Mouse (Mus musculus) brain, embryonic 14.5 days (tissue): ENCODE results near the gene Nxph4. TPM values are rescaled to one million over a fixed set of nuclear protein-coding genes. Genes with fewer than 3 reads are reported as not detected.

ENCODE experiments used
- DNase-seq: peaks from one replicate; pipeline ENCODE4 v3.0.0-alpha.2; 2011; ENCODE audit warnings: low read depth
- CTCF ChIP-seq: fragments of 200-500 bp; IDR thresholded peaks from 2 replicates; pipeline ENCODE4 v1.5.1; 2012; ENCODE audit warnings: inconsistent platforms, mild to moderate bottlenecking, moderate library complexity, borderline replicate concordance; ENCODE audit not compliant: insufficient read depth, insufficient read length; ENCODE audit errors: extremely low read depth
- POLR2A ChIP-seq: fragments of 200-500 bp; IDR thresholded peaks from 2 replicates; pipeline ENCODE4 v1.6.1; 2012; ENCODE audit warnings: mild to moderate bottlenecking, inconsistent platforms, borderline replicate concordance; ENCODE audit not compliant: poor library complexity, insufficient read depth, insufficient read length, severe bottlenecking; ENCODE audit errors: extremely low read depth
- polyA plus RNA-seq: library from polyadenylated mRNA; depleted of rRNA; stranded (reverse); fragments of >200 nt; gene quantifications from 2 replicates; pipeline ENCODE4 v1.2.3, GENCODE M21; 2012; rRNA removed

The Nxph4 gene
- 19.9 and 48.8 TPM in 2 replicates for polyA plus RNA-seq

DNA sequence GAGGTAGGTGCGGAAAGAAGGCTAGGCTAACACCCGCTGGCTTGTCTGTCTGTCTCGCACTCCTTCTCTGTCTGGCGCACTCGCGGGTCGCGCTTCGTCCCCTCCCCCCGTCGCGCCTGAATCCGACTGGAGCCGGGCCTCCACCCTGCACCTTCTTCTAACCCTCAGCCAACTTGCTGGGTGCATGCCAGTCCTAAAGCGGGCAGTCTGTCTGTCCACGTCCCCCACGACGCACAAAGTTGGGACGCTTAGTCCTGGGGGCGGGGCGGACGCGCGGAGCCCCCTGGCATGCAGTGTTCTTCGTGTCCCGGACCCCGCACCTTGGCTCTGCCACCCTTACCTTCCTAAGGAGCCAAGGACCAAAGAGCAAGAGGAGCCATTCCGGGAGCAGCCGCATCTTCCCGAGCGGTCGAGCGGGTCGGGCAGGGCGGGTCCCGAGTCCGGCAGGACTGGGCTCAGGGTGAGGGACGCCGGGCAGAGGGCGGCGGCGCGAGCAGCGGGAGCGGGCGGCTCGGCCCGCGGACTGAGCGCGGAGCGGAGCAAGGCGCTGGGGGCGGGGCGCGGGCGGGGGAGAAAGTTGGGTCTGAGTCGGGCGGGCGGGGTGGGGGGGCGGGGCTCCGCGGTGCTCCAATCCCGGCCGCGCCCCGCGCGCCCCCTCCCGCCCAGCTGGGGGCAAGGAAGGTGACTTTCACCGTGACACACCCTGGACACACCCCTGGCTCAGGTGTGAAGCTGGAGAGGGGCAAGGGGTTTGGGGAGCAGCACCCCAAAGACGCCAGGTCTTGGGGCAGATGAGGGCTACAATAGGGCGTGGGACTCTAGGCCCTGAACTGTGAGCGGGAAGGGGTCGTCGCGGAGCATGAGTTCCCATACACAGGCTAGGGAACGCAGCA, at the start of gene Nxph4:
Nxph4 (minus strand) TSS at position 524 of the 893 bp plus-strand sequence.
- TF ChIP-seq POLR2A (0 out of 2 replicates have a peak, but pooled peaks have one; percentile 17), CTCF (no peak)
- no peak for DNase-seq

- TF ChIP-seq CTCF = no peak
- no peak for TF ChIP-seq POLR2A
Measured at GRCm38 (mm10) chr10:127583649-127584048, 49.3 kb upstream of the Nxph4 start.

DNA sequence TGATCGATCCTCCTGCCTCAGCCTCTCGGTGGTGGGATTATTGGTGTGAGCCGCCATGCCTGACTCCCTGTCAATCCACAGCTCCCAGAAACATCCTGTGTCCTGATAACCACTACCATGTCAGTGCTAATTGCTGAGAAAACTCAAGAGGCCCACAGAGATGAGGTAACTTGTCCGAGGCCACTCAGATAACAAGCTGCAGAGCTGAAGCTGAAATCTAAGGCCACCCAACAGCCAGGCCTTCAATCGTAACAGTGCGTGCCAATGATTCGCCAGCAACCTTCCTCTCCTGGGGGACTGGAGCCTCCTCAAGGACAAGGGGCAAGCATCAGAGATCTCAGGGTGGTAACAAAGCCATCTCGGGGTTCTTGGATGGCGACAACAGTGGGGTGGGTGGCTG, 46.9 kb upstream of the Nxph4 start:
- no peak for TF ChIP-seq POLR2A
- no peak for TF ChIP-seq CTCF
- no peak for DNase-seq

More at GRCm38 (mm10) chr10:127583649-127584048, 49.3 kb upstream of the Nxph4 start:
- DNase-seq = no peak

DNA sequence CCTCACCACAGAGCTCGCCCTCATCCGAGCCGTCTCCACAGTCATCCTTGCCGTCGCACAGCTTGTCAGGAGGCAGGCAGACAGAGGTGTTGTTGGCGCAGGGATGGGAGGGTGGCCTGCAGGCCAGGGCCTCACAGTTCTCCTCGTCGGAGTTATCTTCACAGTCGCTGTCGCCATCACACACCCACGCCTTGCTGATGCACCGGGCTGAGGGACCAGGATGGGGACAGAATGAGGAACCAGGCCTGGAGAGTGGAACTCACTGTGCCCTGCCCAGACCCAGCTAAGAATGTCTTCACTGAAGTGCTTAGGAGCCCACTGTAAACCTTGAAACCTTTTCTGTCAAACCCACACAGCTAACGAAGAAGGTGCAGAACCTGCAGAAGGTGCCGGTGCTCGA, 43.6 kb upstream of the Nxph4 start:
- TF ChIP-seq CTCF (no peak), POLR2A (no peak)
- DNase-seq = no peak

DNA sequence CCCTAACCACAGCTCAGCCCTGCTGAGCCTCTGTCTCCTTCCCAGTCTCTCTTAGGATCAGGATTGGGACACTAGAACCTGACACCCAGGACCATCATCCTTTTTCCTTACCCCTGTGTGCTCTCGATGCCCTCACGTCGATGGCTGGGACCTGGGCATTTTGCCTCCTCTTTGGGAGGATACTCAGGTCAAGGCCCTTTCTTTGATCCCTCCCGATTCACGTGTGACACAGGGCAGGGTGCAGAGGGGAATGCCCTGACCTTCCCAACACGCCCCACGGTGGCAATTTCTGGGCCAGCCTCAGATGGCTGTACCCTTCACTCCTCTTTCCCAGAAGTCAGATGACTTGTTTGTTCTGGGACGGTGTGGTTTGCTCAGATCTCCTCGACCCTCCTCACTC, 42.8 kb upstream of the Nxph4 start:
- no peak for DNase-seq
- TF ChIP-seq POLR2A (no peak), CTCF (no peak)

GRCm38 (mm10) chr10:127576381-127576961, 42.1 kb upstream of the Nxph4 start:
- TF ChIP-seq POLR2A (no peak), CTCF (peak; percentile 57; the same call in 1 of the 2 replicates)
- no peak for DNase-seq

- no peak for DNase-seq
Measured at GRCm38 (mm10) chr10:127575741-127576140, 41.4 kb upstream of the Nxph4 start.

GRCm38 (mm10) chr10:127572281-127572680, 37.9 kb upstream of the Nxph4 start:
- TF ChIP-seq CTCF = no peak
- TF ChIP-seq POLR2A = no peak
- no peak for DNase-seq

More at GRCm38 (mm10) chr10:127575741-127576140, 41.4 kb upstream of the Nxph4 start:
- TF ChIP-seq CTCF (no peak), POLR2A (no peak)

- no peak for DNase-seq
- no peak for TF ChIP-seq POLR2A
- no peak for TF ChIP-seq CTCF
Measured at GRCm38 (mm10) chr10:127570937-127571641, 36.7 kb upstream of the Nxph4 start.

DNA sequence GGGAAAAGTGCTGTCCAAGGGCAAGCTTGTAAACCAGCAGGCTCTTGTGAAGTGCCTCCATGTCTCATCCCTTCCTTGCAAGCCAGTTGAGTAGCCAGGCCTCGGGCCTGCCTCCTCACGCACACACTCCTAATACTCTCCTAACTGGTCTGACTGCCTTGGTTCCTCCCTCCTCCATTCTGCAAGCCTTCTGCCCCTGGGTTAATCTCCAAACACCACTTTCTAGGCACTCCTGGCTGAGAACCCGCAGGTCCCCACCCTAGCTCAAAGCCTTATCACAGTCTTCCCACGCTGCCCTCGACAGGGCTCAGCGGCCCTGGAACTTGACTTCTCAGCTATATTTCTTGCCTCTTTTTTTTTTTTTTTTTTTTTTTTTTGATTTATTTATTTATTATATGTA, 36.0 kb upstream of the Nxph4 start:
- DNase-seq = no peak
- TF ChIP-seq POLR2A (no peak), CTCF (no peak)

DNA sequence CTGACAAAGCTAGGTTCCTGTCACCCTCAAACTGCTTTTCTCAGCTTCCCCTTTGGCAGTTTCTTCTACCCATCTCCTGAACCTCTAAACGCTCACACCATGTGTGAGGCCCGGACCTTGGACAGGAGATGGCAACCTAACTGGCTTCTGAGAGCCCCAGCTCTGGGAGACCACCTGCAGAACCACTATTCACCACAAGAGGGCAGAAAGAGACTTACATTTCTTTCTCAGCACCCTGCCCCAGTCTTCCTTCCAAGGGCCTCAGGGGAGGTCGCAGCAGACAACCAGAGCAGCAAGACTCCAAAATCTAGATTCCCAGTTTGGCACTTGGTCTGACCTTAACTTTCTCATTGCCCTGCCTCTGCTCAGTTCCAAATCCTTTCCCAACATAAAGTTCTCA, 35.1 kb upstream of the Nxph4 start:
- TF ChIP-seq CTCF (peak; percentile 83), POLR2A (no peak)
- peak; percentile 81 for DNase-seq

- DNase-seq = no peak
- TF ChIP-seq CTCF (no peak), POLR2A (no peak)
Measured at GRCm38 (mm10) chr10:127566553-127567326, 32.4 kb upstream of the Nxph4 start.
